Mouse (Mus musculus): ENCODE data around the gene Olfr317.
"Not testable (repeated sequence)": the region's sequence is repeated elsewhere in the genome, so short reads cannot be mapped to it uniquely, and the experiment has no call there.

The Olfr317 gene

DNA sequence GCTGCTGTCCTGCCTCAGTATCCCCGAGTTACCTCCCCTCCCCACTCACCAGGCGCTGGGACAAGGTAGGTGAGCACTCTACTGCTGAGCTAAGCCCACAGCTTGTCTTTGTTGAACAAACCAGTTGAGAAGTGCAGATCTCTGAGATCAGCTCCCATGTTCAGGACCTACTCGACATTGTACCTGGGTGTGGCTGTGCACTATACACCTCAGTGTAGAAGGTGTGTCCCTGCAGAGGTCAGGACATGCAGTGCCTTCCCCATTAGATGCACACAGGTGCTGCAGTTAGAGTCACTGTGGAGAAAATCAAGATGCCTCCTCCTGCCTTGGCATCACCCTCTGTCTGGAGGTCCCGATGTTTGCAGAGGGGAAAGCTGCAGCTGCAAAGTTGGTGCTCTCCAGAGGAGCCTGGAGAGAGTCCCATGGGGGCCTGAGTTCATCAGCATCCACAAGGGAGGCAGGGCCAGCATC, at the start of gene Olfr317:
TSS of gene Olfr317 (minus strand) at position 421 of the 471 bp plus-strand sequence.
- no peak for DNase-seq (ENCODE audit: low spot score in 2 of 2)

DNA sequence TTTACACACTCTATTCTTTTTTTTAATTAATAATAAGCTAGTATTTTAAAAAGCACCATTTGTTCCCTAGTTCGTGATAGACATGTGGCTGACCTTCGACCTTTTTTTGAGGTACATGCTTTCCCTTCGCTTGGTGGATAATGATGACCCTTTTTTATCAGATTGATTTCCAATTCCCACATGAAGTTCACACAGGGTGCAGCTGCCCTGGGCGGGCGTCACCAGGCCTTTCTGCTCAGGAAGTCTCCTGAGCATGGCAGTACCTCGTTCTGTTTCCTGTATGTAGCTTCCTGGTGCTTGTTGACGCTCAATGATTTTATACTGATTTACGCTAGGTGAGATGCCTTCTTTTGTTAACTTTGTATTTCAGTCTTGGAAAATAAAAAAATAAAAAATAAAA, 49.3 kb upstream of the Olfr317 start:
- DNase-seq (ENCODE audit: low spot score in 2 of 2), result peak; percentile 23 to 26

DNA sequence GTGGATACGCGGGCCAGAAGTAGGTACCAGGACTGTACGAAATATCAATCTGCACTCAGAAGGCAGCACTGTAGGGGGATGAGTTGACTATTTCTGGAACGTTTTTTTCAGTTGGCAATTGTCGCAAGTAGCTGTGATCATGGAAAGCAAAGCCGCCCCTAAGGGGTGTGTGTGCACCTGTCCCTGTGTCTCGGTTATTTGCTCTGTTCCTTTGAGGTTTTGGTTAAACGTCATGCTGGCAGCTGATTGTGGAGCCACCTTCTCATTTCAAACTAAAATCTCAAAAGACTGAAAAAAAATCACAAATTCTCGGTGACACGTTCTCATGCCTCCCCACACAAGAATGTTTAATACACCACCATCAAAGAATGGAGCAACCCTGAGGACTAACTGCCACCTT, 48.6 kb upstream of the Olfr317 start:
- DNase-seq (ENCODE audit: low spot score in 2 of 2), result no peak

DNA sequence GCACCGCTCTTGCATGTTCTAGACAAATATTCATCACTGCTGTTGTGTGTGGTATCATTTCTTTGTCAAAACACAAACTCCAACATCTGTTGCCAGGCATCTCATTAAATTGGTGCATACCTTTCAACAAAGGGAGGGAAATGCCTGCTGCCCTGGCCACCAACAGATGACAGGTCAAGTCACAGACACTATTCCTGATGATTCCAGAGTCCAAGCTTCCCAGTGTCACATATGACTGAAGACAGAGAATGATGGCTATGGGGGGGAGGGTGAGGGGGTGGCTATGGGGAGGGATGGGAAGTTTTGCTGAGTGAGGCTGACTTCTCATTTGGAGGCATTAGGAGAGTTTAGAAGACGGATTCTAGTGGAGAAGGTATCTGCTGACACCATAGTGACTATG, 45.2 kb upstream of the Olfr317 start:
- no peak for DNase-seq (ENCODE audit: low spot score in 2 of 2)

DNA sequence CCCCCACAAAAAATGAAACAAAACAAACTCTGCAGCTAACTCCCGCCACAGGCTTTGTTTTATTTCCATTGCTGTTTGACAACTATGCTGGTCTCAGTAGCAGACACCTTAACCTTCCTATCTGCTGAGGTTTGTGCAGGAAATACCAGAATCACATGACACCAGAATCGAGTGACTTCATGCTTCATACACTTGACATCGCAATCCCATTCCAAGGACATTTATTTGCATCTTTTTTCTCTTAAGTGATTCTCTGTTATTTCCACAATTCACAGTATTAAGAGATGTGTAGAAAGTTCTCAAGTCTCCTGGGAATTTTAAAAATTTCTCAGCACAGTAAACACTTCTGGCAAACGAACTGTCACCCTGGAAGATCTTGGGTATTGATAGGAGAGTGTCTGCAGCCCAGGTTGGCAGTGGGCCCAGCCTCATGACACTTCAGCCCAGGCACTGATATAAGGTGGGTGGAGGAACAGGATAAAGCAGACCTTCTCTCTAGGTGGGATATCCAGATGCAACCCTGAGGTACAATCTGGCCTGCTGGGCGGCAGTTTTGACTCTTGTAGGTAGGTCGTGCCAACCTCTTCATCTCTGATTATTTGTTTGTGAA, 43.6 kb upstream of the Olfr317 start, which contains the start of gene Olfr314:
TSS of gene Olfr314 (plus strand) at position 473 of the 610 bp plus-strand sequence.
- no peak for DNase-seq (ENCODE audit: low spot score in 2 of 2)

DNA sequence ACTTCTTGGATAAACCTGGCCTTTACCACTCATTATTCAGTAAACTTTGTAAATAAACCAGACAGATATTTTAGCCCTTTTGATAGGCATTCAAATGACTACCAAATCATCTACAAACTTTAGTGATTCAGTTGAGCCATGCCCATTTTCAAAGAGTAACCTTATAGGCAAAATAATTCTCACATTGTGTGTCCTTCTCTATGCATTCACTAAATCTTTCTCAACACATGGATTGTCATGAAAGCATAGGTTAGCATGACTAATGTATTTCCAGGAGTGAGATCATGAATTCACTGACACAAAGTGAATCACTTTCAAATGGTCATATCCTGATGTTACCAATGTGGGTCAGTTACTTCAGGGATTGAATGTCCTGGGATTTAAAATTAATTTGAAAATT, 33.9 kb upstream of the Olfr317 start, which contains the start of gene Olfr315:
TSS of gene Olfr315 (plus strand) at position 301 of the 400 bp plus-strand sequence.
- DNase-seq (ENCODE audit: low spot score in 2 of 2), result no peak

DNA sequence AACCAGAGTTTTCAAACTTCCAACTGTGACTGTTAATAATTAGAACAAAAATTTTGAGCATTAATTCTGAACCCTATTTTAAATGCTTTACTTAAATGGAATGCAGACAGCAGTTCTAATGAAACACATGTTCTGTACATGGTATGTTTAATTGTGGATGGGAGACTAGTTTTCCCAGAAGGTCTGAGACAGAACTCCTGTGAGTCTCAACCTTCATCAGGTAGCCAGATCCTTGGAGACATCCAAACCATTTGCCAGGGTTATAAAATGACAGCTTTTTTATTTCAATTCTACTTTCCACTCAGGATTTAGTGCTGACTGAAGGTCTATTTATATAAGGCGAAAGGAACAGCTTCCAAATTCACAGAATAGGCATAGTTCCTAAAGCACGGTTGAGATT, 13.4 kb upstream of the Olfr317 start, which contains the start of gene Olfr316:
TSS of gene Olfr316 (plus strand) at position 301 of the 400 bp plus-strand sequence.
- no peak for DNase-seq (ENCODE audit: low spot score in 2 of 2)

DNA sequence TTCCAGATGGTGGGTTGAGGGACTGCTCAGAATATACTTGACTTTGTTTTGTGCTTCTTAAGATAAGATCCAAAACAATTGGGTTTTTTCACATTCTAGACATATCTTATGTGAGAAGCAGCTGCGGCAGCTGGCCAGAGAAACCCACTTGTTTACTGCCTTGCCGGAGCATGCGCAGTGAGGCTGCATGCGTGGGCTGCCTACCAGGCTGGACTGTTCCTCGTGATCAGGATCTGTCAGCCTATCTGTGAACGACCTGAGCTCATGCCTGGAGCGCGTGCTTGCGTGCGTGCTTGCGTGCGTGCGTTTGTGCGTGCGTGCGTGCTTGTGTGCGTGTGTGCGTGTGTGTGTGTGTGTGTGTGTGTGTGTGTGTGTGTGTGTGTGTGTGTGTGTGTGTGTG, 12.1 kb upstream of the Olfr317 start:
- DNase-seq (ENCODE audit: low spot score in 2 of 2), result not testable (repeated sequence)

DNA sequence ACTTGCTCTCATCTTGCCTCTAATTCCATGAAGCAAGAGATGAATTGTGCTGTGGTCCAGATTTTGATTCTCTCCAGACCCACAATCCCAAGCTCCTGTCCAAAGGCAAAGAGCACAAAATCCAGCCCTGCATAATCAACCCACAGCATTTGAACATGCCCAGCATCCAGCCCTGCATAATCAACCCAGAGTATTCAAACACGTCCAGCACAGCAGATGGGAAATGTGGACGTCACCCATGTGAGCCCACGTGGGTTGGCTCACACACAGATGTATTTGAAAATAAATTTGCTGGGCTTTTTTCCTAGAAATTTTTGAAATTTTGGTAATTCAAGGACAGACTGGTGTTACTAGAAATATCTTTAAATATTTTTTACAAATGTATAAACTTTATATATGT, 5.6 kb downstream of the Olfr317 start:
- no peak for DNase-seq (ENCODE audit: low spot score in 2 of 2)

DNA sequence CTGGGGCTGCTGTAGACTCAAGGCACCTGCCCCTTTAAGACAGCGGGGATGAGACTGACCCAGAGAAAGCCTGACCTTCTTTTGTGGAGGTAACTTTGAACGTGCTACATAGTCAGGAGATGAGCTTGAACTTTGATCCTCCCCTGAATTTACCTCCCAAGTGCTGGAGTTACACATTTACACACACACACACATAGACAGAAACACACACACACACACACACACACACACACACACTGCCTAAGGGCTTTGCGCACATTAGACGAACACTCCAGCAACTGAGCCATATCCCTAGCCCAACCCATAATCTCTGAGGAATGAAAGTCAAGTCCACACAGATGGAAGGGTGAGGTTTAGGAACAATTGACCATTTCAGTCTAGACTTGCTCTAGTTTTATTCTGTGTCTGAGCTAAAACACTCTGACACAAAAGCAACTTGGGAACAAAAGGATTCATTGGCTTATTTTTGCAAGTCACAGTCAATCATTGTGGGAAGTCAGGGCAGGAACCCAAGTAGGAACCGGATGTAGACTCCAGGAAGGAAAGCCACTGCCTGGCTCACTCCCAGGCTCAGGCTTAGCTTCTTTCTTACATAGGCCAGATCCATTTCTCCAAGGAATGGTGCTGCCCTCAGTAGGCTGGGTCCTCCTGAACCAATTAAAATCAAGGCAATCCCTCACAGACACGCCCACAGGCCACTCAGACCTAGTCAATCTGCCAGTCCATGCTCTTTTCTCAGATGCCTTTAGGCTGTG, 10.9 kb downstream of the Olfr317 start:
- not testable (repeated sequence) for DNase-seq (ENCODE audit: low spot score in 2 of 2)

DNA sequence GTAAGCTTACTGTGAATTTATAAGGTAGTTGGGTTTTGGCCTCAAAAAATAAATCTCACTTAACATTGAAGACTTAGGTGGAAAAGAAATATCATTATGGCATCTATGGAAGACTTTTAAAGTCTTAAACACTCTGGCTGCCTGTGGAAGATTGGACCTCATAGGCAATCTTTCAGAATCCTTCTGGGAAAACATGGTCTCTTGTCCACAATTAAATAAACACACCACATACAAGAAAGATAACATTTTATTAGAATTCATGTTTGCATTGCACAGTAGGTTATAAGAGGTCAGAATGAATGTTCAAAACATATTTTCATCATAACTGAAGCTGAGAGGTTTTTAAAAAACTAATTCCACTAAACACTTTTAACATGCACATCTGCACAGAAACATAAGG, 15.1 kb downstream of the Olfr317 start, which contains the start of gene Olfr318:
TSS of gene Olfr318 (minus strand) at position 101 of the 400 bp plus-strand sequence.
- DNase-seq (ENCODE audit: low spot score in 2 of 2), result no peak

DNA sequence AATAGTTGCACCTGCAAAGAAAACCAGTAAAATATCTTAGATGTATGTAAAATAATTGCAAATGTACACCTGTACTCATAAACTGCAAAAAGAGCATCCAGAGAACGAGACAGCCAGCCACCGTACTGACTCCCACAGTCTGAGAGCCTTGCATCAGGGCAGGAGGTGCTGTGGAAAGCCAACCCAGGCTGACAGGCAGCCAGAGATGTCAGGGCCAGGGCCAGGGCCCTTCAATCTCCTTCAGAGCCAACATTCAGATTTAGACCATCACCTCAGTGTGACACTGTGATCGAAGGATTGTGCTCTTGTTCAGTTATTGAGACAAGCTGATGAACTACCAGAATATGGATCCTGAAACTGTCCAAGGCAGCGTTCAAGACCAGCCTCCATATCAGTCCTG, 19.3 kb downstream of the Olfr317 start:
- no peak for DNase-seq (ENCODE audit: low spot score in 2 of 2)

DNA sequence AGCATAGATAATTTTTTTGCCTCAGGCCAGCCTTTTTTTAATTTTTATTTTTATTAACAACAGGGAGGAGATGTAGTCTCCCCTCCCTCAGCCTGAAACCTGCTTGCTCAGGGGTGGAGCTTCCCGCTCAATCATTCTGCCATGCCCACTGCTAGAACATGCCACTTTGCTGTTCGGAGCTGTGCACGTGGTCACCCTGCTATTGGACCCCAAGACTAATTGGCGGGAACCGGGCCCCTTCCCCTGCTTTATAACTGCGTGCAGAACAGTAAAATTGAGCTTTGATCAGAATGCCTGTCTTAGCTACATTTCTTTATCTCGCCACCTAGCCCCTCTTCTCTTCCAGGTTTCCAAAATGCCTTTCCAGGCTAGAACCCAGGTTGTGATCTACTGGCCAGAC, 21.3 kb downstream of the Olfr317 start:
- DNase-seq (ENCODE audit: low spot score in 2 of 2), result not testable (repeated sequence)

DNA sequence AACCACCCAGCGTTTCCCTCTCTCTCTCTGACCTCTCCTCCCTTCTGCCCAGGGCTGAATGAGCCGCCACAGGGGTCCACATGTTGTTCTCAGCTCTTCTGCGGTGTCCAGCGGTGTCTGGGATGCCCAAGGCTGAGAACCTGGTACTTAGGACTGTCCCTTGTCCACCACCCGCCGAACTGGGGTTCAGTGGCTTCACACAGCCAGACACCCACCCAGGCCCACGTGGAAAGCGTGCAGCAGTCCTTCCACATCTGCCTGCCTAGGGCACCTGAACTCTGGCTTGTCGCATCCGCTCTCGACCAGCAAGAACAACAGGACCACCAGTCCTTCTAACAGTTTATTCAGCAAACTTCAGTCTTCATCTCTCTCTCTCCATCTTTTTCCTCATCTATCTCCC, 29.9 kb downstream of the Olfr317 start:
- DNase-seq (ENCODE audit: low spot score in 2 of 2), result no peak

DNA sequence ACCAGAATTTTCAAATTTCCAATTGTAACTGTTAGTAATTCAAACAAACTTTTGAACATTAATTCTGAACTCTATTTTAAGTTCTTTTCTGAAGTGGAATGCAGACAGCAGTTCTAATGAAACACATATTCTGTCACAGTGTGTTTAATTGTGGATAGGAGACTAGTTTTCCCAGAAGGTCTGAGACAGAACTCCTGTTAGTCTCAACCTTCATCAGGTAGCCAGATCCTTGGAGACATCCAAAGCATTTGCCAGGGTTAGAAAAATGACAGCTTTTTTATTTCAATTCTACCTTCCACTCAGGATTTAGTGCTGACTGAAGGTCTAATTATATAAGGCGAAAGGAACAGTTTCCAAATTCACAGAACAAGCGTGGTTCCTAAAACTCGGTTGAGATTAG, 40.1 kb downstream of the Olfr317 start, which contains the start of gene Olfr319:
TSS of gene Olfr319 (plus strand) at position 301 of the 400 bp plus-strand sequence.
- no peak for DNase-seq (ENCODE audit: low spot score in 2 of 2)
